Mouse (Mus musculus) spleen, postnatal 0 days (tissue): ENCODE measurements around the gene Lypd3. TPM values are rescaled to one million over a fixed set of nuclear protein-coding genes. Genes with fewer than 3 reads are reported as not detected.

Experiments used
- polyA plus RNA-seq: library from polyadenylated mRNA; unstranded; fragments of >200 nt; fragmentation: Nextera tagmentation; extraction: Ambion mirVana; gene quantifications from 2 replicates; pipeline ENCODE4 v1.2.1, GENCODE M21; 2015

Lypd3 gene
- 0.10 TPM in 1 of 2 replicates, not detected in the other for polyA plus RNA-seq

GRCm38 (mm10) chr7:24636264-24636663 lies at the start of gene Lypd3:
Lypd3 (plus strand) TSS chr7:24636550.

GRCm38 (mm10) chr7:24587330-24588105 lies 48.8 kb upstream of the Lypd3 start, which contains the start of the genes Ethe1 and Zfp575:
Ethe1 (plus strand) TSS chr7:24587543.
Zfp575 (minus strand) TSS chr7:24587641.

GRCm38 (mm10) chr7:24610144-24610878 lies 26.0 kb upstream of the Lypd3 start, which contains the start of gene Phldb3:
Phldb3 (plus strand) TSS chr7:24610763.

GRCm38 (mm10) chr7:24676575-24676974 lies 40.2 kb downstream of the Lypd3 start, which contains the start of gene Tex101:
Tex101 (minus strand) TSS chr7:24676675.

Other genes starting within 250 kb of the Lypd3 start
- gene Smg9, start 236.9 kb upstream of the Lypd3 start, polyA plus RNA-seq = 24.6 and 25.3 TPM in 2 replicates
- gene Irgc1, start 184.3 kb upstream of the Lypd3 start, polyA plus RNA-seq = 0.29 and 0.42 TPM in 2 replicates
- 26.4 and 31.6 TPM in 2 replicates for gene Plaur, start 174.1 kb upstream of the Lypd3 start, polyA plus RNA-seq
- 5.3 and 6.6 TPM in 2 replicates for gene Cadm4, start 154.5 kb upstream of the Lypd3 start, polyA plus RNA-seq
- gene Zfp428, start 129.5 kb upstream of the Lypd3 start, polyA plus RNA-seq = 6.1 and 9.6 TPM in 2 replicates
- 0.11 TPM in 1 of 2 replicates, not detected in the other for gene AC161166.1, start 124.1 kb upstream of the Lypd3 start, polyA plus RNA-seq
- 1.5 and 2.0 TPM in 2 replicates for gene Irgq, start 105.9 kb upstream of the Lypd3 start, polyA plus RNA-seq
- gene Pinlyp, start 90.4 kb upstream of the Lypd3 start, polyA plus RNA-seq = 0.21 TPM in 1 of 2 replicates, not detected in the other
- 40.3 and 40.4 TPM in 2 replicates for gene Xrcc1, start 90.3 kb upstream of the Lypd3 start, polyA plus RNA-seq
- 23.2 and 28.2 TPM in 2 replicates for gene Ethe1, start 49.0 kb upstream of the Lypd3 start, polyA plus RNA-seq
- gene Zfp575, start 48.9 kb upstream of the Lypd3 start, polyA plus RNA-seq = 1.0 and 1.5 TPM in 2 replicates
- gene Phldb3, start 25.8 kb upstream of the Lypd3 start, polyA plus RNA-seq = 0.28 and 0.38 TPM in 2 replicates
- gene Tex101, start 40.1 kb downstream of the Lypd3 start, polyA plus RNA-seq = not detected in 2 replicates
- not detected in 2 replicates for gene BC049730, start 72.7 kb downstream of the Lypd3 start, polyA plus RNA-seq
- gene Gm4763, start 90.4 kb downstream of the Lypd3 start, polyA plus RNA-seq = not detected in 2 replicates
- gene Cd177, start 123.8 kb downstream of the Lypd3 start, polyA plus RNA-seq = 23.7 and 40.3 TPM in 2 replicates
- gene Ceacam10, start 140.7 kb downstream of the Lypd3 start, polyA plus RNA-seq = 12.4 and 21.1 TPM in 2 replicates
- 5.9 and 6.7 TPM in 2 replicates for gene Gm9844, start 225.7 kb downstream of the Lypd3 start, polyA plus RNA-seq
- not detected in 2 replicates for gene Lypd4, start 233.4 kb downstream of the Lypd3 start, polyA plus RNA-seq
- not detected in 2 replicates for gene Dmrtc2, start 233.5 kb downstream of the Lypd3 start, polyA plus RNA-seq
- 2,329 and 2,383 TPM in 2 replicates for gene Rps19, start 247.8 kb downstream of the Lypd3 start, polyA plus RNA-seq